Mouse (Mus musculus) brain, embryonic 14.5 days (tissue): ENCODE data around the gene Tmem100.

Experiments
- CTCF ChIP-seq: fragments of 200-500 bp; IDR thresholded peaks from 2 replicates; pipeline ENCODE4 v1.5.1; 2012; ENCODE audit warnings: inconsistent platforms, mild to moderate bottlenecking, moderate library complexity, borderline replicate concordance; ENCODE audit not compliant: insufficient read depth, insufficient read length; ENCODE audit errors: extremely low read depth
- POLR2A ChIP-seq: fragments of 200-500 bp; IDR thresholded peaks from 2 replicates; pipeline ENCODE4 v1.6.1; 2012; ENCODE audit warnings: mild to moderate bottlenecking, inconsistent platforms, borderline replicate concordance; ENCODE audit not compliant: poor library complexity, insufficient read depth, insufficient read length, severe bottlenecking; ENCODE audit errors: extremely low read depth

GRCm38 (mm10) chr11:90053820-90054219 is 23.7 kb downstream of the Tmem100 start:
- TF ChIP-seq POLR2A (no peak), CTCF (no peak)
